Mouse (Mus musculus): ENCODE results near the gene Fam111a.

DNA sequence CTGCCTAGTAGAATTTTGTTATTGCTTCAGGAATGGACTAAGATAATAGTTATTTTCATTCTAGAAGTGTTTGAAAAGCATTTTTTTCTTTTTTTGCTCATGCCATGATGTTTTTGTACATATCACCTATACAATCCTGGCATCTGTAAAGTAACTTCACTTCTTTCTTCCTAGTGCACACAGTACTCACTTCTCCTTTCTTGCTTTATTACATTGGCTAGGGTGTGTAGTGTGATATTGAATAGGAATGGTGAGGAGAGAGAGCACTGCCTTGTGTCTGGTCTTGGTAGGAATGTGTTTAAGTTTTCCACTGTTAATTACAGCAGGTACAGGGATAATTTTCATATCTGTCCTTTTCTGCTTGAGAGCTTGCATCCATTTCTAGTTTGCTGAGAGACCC is 30.9 kb upstream of the Fam111a start:
- TF ChIP-seq CTCF (IDR thresholded peaks at IDR 0.05; ENCODE audit: borderline replicate concordance, insufficient read depth, low read depth, low read length) (no peak), POLR2A (IDR thresholded peaks at IDR 0.05; ENCODE audit: borderline replicate concordance, insufficient read depth, low read length) (no peak)

Data from cerebellum, adult 2 months (tissue).